Mouse (Mus musculus) lung, adult 2 months (tissue): ENCODE measurements around the gene Hamp2.

ENCODE experiments used
- CTCF ChIP-seq: fragments of 200-500 bp; IDR thresholded peaks from 2 replicates; pipeline ENCODE4 v1.5.1; 2011; ENCODE audit warnings: mild to moderate bottlenecking, low read length, control low read depth; ENCODE audit not compliant: insufficient read depth
- POLR2A ChIP-seq: fragments of 200-500 bp; IDR thresholded peaks from 2 replicates; pipeline ENCODE4 v1.6.1; 2011; ENCODE audit warnings: low read depth, mild to moderate bottlenecking, control low read depth, low read length, borderline replicate concordance; ENCODE audit errors: extremely low read depth

GRCm38 (mm10) chr7:30880176-30880575, 44.3 kb downstream of the Hamp2 start, which contains the start of gene Cd22:
- TF ChIP-seq POLR2A = no peak
- TF ChIP-seq CTCF = no peak
